Mouse (Mus musculus) cerebellum, postnatal 10 days (tissue): ENCODE results near the gene Stxbp1.

Source experiments
- DNase-seq, 2 experiments: peaks; one replicate each; pipeline ENCODE4 v3.0.0; 2021; ENCODE audit warnings: mixed read lengths in 2 of 2

The Stxbp1 gene

DNA sequence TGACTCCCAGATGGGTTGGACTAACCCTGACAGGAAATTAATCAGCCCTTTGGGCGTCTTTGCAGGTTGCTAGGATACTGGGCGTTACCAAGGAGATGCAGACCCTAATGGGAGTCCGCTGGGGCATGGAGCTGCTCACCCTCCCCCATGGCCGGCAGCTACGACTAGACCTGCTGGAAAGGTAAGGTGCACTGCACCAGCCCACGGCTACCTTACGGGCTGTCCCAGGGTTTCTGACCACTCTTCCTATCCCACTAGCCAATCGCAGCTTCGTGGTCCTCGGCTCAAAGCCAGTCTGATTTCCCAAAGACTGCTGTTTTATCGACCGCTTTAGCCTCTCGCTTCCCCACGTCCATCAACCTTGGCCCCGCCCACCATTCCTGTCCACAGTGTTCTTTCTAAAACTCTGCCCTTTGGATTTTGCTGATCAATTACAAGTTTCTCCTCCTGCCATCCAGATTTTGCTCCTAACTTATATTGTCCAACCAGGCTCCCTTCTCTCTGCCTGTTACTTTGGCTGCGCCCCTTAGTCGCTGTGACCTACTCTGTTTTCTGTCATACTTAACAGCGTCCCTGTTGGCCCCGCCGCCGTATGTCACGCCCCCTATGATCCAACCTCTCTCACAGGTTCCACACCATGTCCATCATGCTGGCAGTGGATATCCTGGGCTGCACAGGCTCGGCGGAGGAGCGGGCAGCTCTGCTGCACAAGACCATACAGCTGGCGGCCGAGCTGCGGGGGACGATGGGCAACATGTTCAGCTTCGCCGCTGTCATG, 96.0 kb downstream of the Stxbp1 start:
- peak; percentile 52 to 59 for DNase-seq

DNA sequence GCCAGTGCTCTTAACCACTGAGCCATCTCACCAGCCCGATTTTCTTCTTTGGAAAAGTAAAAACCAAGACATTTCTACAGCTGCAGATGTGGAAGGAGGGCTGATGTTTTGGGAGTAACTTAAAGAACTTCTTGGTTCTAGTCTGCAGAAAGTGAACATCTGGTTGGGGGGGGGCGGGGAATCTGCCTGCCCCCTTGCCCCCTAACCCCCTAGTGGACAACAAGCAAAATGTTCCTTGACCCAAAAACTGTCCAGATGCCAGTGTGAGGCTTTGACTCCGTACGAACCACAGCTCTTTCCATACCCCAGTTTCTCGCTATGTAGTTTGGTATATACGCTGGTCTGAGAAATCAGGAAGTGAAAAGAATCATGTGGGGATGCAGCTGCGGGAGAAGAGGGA, 96.8 kb downstream of the Stxbp1 start:
- peak in 1 of 2 experiments; percentile 9 for DNase-seq

DNA sequence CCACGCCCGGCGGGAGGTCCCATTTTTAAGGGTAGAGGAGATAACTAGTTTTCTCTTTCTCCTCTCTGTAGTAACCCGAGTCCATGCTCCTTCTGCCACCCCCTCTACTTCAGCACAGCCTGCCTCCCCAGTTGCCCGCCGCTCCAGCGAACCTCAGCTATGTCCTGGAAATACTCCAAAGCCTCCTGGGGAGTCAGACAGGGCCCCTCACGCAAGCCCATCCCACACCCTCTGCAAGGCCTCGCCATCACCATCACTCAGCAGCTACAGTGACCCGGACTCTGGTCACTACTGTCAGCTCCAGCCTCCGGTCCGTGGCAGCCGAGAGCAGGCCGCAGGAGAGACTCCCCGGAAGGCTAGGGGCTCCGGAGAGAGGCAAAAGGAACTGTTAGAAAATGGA, 98.0 kb downstream of the Stxbp1 start:
- DNase-seq, result peak; percentile 13 to 16

DNA sequence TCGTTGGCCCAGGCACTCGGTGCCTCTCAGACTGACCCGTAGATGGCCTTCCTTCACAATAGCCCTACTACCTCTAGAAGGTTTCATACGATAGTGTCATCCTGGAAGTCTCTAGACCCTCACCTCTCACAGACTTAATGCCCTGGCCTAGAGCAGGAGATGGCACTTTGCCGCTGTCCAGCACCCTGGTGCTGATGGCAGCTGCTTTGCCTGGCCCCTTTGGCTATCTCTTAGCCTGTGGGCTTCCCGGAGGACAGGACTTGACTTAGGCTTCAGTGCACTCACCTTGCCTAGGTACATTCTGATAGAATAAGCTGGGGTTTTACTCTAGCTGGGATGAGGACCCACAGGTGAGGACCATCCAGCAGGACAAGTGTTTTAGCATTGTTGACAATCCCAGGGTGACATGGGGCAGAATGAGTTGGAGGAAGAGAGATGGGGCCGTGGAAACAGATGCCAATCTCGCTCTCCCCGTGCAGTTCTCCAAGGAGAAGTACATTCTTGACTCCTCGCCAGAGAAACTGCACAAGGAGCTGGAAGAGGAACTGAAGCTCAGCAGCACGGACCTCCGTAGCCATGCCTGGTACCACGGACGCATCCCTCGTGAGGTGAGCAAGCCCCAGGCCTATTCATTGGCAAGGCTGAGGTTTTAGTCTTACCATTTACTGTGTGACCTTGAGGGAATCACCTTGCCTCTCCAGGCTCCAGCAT, 102.6 kb downstream of the Stxbp1 start:
- no peak for DNase-seq

DNA sequence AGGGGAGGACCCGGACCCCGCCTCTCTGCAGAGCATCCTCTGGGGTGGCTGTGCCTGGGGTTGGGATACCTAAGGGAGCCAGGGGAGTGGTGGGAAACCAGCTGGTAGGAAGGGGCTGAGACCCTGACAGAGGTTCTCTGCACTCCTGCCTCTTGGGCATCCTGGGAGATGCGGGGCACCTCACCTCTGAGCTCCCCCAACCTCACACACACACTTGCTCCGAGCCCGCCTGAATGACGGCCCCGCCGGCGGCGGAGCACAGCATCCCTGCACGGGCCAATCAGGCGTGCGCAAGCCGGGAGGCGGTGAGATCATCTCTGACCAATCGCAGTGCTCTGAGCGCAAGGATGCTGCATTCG, 104.9 kb downstream of the Stxbp1 start:
- DNase-seq, result peak; percentile 92 to 94

DNA sequence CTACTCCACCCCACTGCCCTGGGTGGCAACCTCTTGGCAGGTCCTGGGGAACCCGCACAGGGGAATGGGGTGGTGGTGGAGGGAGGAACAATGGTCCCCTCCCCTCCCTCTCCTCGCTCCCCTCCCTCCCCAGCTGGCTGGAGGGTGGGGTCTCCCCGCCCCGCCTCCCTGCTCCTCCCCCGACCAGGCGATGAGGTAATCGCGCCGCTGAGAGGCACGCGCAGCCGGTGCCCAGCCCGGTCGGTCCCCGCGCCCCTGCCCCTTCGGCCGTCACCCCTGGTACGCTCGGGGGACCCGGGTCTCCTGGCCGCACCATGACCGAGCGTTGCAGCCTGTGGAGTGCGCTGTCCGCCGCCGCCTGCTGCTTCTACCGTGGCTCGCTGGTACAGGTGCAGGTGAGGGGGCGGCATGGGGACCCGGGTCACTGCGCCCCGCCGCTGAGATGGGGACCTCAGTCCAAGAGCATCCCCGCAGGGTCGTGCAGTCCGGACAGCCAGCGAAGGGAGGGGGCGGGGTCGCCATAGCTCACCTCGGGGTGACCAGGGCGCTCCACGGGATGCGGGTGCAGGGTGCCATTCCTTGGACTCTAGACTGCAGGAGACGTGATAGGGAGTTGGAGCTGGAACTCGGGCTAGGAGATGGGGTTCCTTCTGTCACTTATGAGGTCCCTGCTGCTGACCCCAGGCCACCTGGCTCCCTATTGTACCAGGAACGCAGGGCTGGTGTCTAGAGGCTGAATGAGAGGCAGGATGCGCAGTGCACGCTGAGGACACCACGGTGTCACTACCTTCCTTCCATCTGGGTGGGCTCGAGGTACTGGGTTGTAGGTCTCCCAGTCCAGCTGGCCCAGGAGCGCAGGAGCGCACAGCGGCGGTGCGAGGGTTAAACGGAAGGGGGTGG, 105.5 kb downstream of the Stxbp1 start:
- peak; percentile 89 to 93 for DNase-seq

DNA sequence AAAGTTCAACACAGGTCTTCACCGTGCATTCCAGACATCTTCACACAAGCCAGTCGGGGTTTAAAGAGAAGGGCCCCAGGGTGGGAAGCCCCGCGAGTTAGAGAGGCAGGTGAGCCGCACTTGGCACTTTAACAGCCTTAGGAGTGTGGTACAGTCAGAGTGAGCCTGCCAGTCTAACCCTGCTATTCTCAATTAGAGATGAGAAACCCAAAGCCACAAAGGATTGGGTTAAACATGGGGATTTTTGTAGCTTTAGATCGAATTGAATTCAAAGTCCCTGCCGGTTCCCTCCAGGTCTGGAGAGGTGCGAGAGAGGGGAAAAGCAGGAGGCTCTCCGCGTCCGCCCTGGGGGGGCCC, 106.2 kb downstream of the Stxbp1 start, which contains the start of gene 6330409D20Rik:
Gene 6330409D20Rik (minus strand): TSS at position 101 of the 357 bp plus-strand sequence.
- DNase-seq, result no peak

DNA sequence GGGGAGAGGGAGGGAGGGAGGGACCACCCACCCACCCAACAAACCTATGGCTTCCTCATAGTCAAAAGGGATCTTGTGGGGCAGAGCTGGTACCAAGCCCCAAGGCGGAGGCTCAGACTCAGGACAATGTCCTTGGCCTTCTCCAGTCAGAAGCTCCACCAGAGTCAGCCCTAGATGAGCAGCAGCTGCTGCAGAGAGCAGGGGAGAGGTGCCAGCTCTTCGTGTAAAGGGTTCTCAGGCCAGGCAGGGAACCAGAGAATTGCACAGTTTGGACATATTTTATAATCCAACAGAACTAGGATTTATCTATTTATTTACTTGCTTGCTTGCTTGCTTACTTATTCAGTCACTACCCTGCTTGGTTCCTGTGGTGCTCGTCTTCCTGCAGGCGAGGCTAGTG, 107.7 kb downstream of the Stxbp1 start:
- peak in 1 of 2 experiments; percentile 33 for DNase-seq
